Mouse (Mus musculus) kidney, adult 2 months (tissue): ENCODE results near the gene Pde6h. TPM values are rescaled to one million over a fixed set of nuclear protein-coding genes. Genes with fewer than 3 reads are reported as not detected.

Source experiments
- DNase-seq: peaks from one replicate; pipeline ENCODE4 v3.0.0; 2021
- H3K27ac ChIP-seq: fragments of 200-500 bp; 2 replicates; pipeline ENCODE4 v1.5.1; 2012; ENCODE audit warnings: low read depth, low read length, control low read depth, inconsistent platforms; ENCODE audit not compliant: insufficient read depth
- H3K27me3 ChIP-seq: fragments of 200-500 bp; replicated peaks from 2 replicates; pipeline ENCODE4 v1.6.1; 2012; ENCODE audit warnings: mild to moderate bottlenecking, moderate library complexity, low read length, inconsistent platforms; ENCODE audit not compliant: control insufficient read depth, insufficient read depth
- H3K36me3 ChIP-seq: fragments of 200-500 bp; 2 replicates; pipeline ENCODE4 v1.6.1; 2012; ENCODE audit warnings: mild to moderate bottlenecking, moderate library complexity, low read length, inconsistent platforms; ENCODE audit not compliant: control insufficient read depth, insufficient read depth
- H3K4me1 ChIP-seq: fragments of 200-500 bp; 2 replicates; pipeline ENCODE4 v1.6.1; 2011; ENCODE audit warnings: low read length; ENCODE audit not compliant: control insufficient read depth, insufficient read depth
- H3K4me3 ChIP-seq: fragments of 200-500 bp; 2 replicates; pipeline ENCODE4 v1.5.1; 2011; ENCODE audit warnings: mild to moderate bottlenecking, low read depth, low read length, control low read depth; ENCODE audit not compliant: insufficient read depth
- CTCF ChIP-seq: fragments of 200-500 bp; conservative IDR thresholded peaks from 2 replicates; pipeline ENCODE4 v1.5.1; 2011; ENCODE audit warnings: low read depth, mild to moderate bottlenecking, control low read depth, low read length, moderate library complexity, mixed read lengths; ENCODE audit not compliant: insufficient read depth, insufficient read length
- POLR2A ChIP-seq: fragments of 200-500 bp; IDR thresholded peaks from one replicate; pipeline ENCODE4 v1.6.1; 2011; ENCODE audit warnings: low read depth, low read length, control low read depth
- WGBS: fragments of 180-500 bp; shearing (Covaris S2); methylation state at CpG from one replicate; pipeline ENCODE4 v1.1.7; 2018; 5-methylcytosine and 5-hydroxymethylcytosine counted together
- polyA plus RNA-seq: library from polyadenylated mRNA; depleted of rRNA; stranded (reverse); fragments of >200 nt; gene quantifications from 2 replicates; pipeline ENCODE4 v1.2.3, GENCODE M21; 2012

The Pde6h gene
- polyA plus RNA-seq, 1 experiment = 0.58 TPM

GRCm38 (mm10) chr6:136990557-136990956, 66.9 kb downstream of the Pde6h start:
- Histone ChIP-seq H3K27me3 (no peaks in the 10 kb centered on the region), H3K36me3 (no peaks in the 10 kb centered on the region), H3K4me1 (no peaks in the 10 kb centered on the region), H3K27ac (no peak overlapping the region), H3K4me3 (no peak overlapping the region)
- TF ChIP-seq POLR2A = no peak
- no peak for TF ChIP-seq CTCF
- no peak for DNase-seq
- WGBS = 22% methylated on average over 8 of the region's 8 CpGs

GRCm38 (mm10) chr6:136993574-136993973, 69.9 kb downstream of the Pde6h start:
- no peak overlapping the region for H3K27ac ChIP-seq
- H3K4me1 ChIP-seq = no peaks in the 10 kb centered on the region
- H3K27me3 ChIP-seq = no peaks in the 10 kb centered on the region
- no peaks in the 10 kb centered on the region for H3K36me3 ChIP-seq
- no peak for DNase-seq
- 68% methylated on average over 4 of the region's 4 CpGs for WGBS
- TF ChIP-seq POLR2A (no peak), CTCF (no peak)
- H3K4me3 ChIP-seq = no peak overlapping the region

- no peak overlapping the region for H3K4me3 ChIP-seq
- no peak for DNase-seq
- no peaks in the 10 kb centered on the region for H3K36me3 ChIP-seq
- H3K27ac ChIP-seq = no peak overlapping the region
- H3K4me1 ChIP-seq = no peaks in the 10 kb centered on the region
- TF ChIP-seq POLR2A = no peak
- TF ChIP-seq CTCF = peak; percentile 32; the same call in 1 of the 2 replicates
- WGBS = 68% methylated on average over 8 of the region's 8 CpGs
- H3K27me3 ChIP-seq = no peaks in the 10 kb centered on the region
These were observed 71.9 kb downstream of the Pde6h start for GRCm38 (mm10) chr6:136995533-136995932.

- H3K4me1 ChIP-seq = no peaks in the 10 kb centered on the region
- no peak for DNase-seq
- H3K4me3 ChIP-seq = no peak overlapping the region
- no peaks in the 10 kb centered on the region for H3K36me3 ChIP-seq
- 56% methylated on average over 5 of the region's 5 CpGs for WGBS
- no peaks in the 10 kb centered on the region for H3K27me3 ChIP-seq
- no peak overlapping the region for H3K27ac ChIP-seq
- no peak for TF ChIP-seq CTCF
- no peak for TF ChIP-seq POLR2A
These were observed 72.7 kb downstream of the Pde6h start for GRCm38 (mm10) chr6:136996336-136996735.

GRCm38 (mm10) chr6:136998181-136998580, 74.5 kb downstream of the Pde6h start:
- H3K4me1 ChIP-seq = no peaks in the 10 kb centered on the region
- no peaks in the 10 kb centered on the region for H3K27me3 ChIP-seq
- no peak overlapping the region for H3K27ac ChIP-seq
- H3K4me3 ChIP-seq = no peak overlapping the region
- no peak for DNase-seq
- TF ChIP-seq CTCF (no peak), POLR2A (no peak)
- whole genome bisulfite sequencing = 68% methylated on average over 7 of the region's 7 CpGs
- no peaks in the 10 kb centered on the region for H3K36me3 ChIP-seq

GRCm38 (mm10) chr6:136999009-136999408, 75.4 kb downstream of the Pde6h start:
- no peaks in the 10 kb centered on the region for H3K27me3 ChIP-seq
- 89% methylated on average over 3 of the region's 3 CpGs for WGBS
- no peak for TF ChIP-seq POLR2A
- TF ChIP-seq CTCF = no peak
- H3K4me1 ChIP-seq = no peaks in the 10 kb centered on the region
- no peak for DNase-seq
- no peak overlapping the region for H3K27ac ChIP-seq
- H3K36me3 ChIP-seq = no peaks in the 10 kb centered on the region
- no peak overlapping the region for H3K4me3 ChIP-seq

GRCm38 (mm10) chr6:136999707-137000446, 76.2 kb downstream of the Pde6h start:
- Histone ChIP-seq H3K27ac (no peak overlapping the region), H3K36me3 (no peaks in the 10 kb centered on the region), H3K4me3 (no peak overlapping the region), H3K4me1 (no peaks in the 10 kb centered on the region), H3K27me3 (no peaks in the 10 kb centered on the region)
- DNase-seq = no peak
- WGBS = 95% methylated on average over 15 of the region's 15 CpGs
- TF ChIP-seq CTCF (peak; percentile 33), POLR2A (no peak)
